ENCODE assay signal across 26 mouse cellular contexts in the genomic region with DNA sequence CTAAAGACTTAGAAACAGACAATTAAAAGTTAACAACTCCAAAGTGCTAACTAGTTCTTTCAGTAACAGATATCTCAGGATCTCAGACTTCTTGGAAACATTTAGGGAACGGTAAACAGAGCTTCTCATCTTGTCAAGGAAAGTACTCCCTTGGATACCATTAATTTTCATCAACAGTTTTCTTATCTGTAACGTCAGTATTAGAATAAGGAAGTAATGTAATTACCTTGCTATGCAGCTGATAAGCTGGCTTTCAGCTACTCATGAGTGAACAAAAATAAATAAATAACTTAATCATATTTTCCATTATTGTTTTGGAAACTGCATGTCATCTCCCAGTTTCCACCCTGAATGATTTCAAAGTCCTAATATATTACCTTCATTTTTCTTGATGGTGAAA.
"Had no signal": no experiment of that assay in that cellular context is flagged by ENCODE, and none has a peak within 500 bp of the region (broad histone marks: within the 10 kb centered on the region; RNA-seq: fewer than 3 reads in every experiment).

No protein-coding gene starts in this region.

- H3K9ac ChIP-seq: embryonic facial prominence, embryonic 12.5 days; embryonic facial prominence, embryonic 13.5 days; embryonic facial prominence, embryonic 15.5 days; forebrain, embryonic 12.5 days; forebrain, embryonic 13.5 days; forebrain, embryonic 15.5 days; forebrain, postnatal 0 days had no signal

- H3K36me3 ChIP-seq: embryonic facial prominence, embryonic 10.5 days; embryonic facial prominence, embryonic 12.5 days; embryonic facial prominence, embryonic 13.5 days; embryonic facial prominence, embryonic 15.5 days; forebrain, embryonic 10.5 days; forebrain, embryonic 12.5 days; forebrain, embryonic 15.5 days; heart, embryonic 10.5 days had no signal

- H3K27ac ChIP-seq: embryonic facial prominence, embryonic 10.5 days; embryonic facial prominence, embryonic 12.5 days; embryonic facial prominence, embryonic 13.5 days; embryonic facial prominence, embryonic 15.5 days; forebrain, embryonic 10.5 days; forebrain, embryonic 12.5 days; forebrain, embryonic 13.5 days; forebrain, embryonic 15.5 days; gastrocnemius, adult 2 months; heart, adult 2 months; heart, embryonic 10.5 days had no signal

- H3K9me3 ChIP-seq: embryonic facial prominence, embryonic 10.5 days; embryonic facial prominence, embryonic 12.5 days; embryonic facial prominence, embryonic 13.5 days; embryonic facial prominence, embryonic 15.5 days; forebrain, embryonic 10.5 days; forebrain, embryonic 12.5 days; forebrain, embryonic 13.5 days; forebrain, embryonic 15.5 days; heart, embryonic 10.5 days had no signal

- H3K4me2 ChIP-seq: embryonic facial prominence, embryonic 12.5 days; embryonic facial prominence, embryonic 13.5 days; embryonic facial prominence, embryonic 15.5 days; forebrain, embryonic 12.5 days; forebrain, embryonic 13.5 days; forebrain, embryonic 15.5 days; heart, embryonic 11.5 days had no signal

- H3K27me3 ChIP-seq: embryonic facial prominence, embryonic 12.5 days; embryonic facial prominence, embryonic 13.5 days; embryonic facial prominence, embryonic 15.5 days; forebrain, embryonic 12.5 days; forebrain, embryonic 13.5 days; forebrain, embryonic 15.5 days had no signal

- H3K4me1 ChIP-seq: embryonic facial prominence, embryonic 10.5 days; embryonic facial prominence, embryonic 12.5 days; embryonic facial prominence, embryonic 13.5 days; embryonic facial prominence, embryonic 15.5 days; forebrain, embryonic 10.5 days; forebrain, embryonic 12.5 days; forebrain, embryonic 13.5 days; forebrain, embryonic 15.5 days; heart, embryonic 10.5 days had no signal

- DNase-seq: cerebellum, postnatal 14 days; cerebellum, postnatal 25 days; cerebellum, postnatal 36 days; embryo, embryonic 11 days; forebrain, postnatal 0 days; gastrocnemius, adult 2 months; gastrocnemius, postnatal 10 days; gastrocnemius, postnatal 14 days; gastrocnemius, postnatal 25 days; gastrocnemius, postnatal 36 days; heart, adult 11 months; heart, adult 18-20 months; heart, adult 2 months had no signal

- H3K4me3 ChIP-seq: embryonic facial prominence, embryonic 10.5 days; embryonic facial prominence, embryonic 12.5 days; embryonic facial prominence, embryonic 13.5 days; embryonic facial prominence, embryonic 15.5 days; erythroblast, embryonic 14.5 days; forebrain, embryonic 10.5 days; forebrain, embryonic 12.5 days; forebrain, embryonic 13.5 days; forebrain, embryonic 15.5 days; gastrocnemius, adult 2 months; heart, adult 2 months; heart, embryonic 10.5 days had no signal

- ATAC-seq: forebrain, embryonic 13.5 days; forebrain, embryonic 14.5 days; forebrain, embryonic 15.5 days; forebrain, embryonic 16.5 days; forebrain, postnatal 0 days had no signal
